Mouse (Mus musculus) midbrain, embryonic 14.5 days (tissue): ENCODE measurements around the gene Gaa. TPM values are rescaled to one million over a fixed set of nuclear protein-coding genes. Genes with fewer than 3 reads are reported as not detected.

Experiments
- ATAC-seq: fragments of 200-750 bp; cut with Nextera tagmentation; 2 replicates; pipeline ENCODE4 v1.8.0; 2017; ENCODE audit warnings: moderate number of reproducible peaks, moderate library complexity; ENCODE audit not compliant: low FRiP score, low TSS enrichment
- DNase-seq: peaks from one replicate; pipeline ENCODE4 v3.0.0-alpha.2; 2015
- H3K27ac ChIP-seq: fragments of 300-500 bp; sonication (generic); replicated peaks from 2 replicates; pipeline ENCODE4 v1.5.1; 2014; ENCODE audit warnings: mild to moderate bottlenecking, low read depth, low read length, moderate library complexity
- H3K27me3 ChIP-seq: fragments of 300-500 bp; sonication (generic); 2 replicates; pipeline ENCODE4 v1.6.1; 2014; ENCODE audit warnings: low read length, control low read depth, mixed read lengths; ENCODE audit not compliant: control insufficient read depth, insufficient read depth
- H3K36me3 ChIP-seq: fragments of 300-500 bp; sonication (generic); 2 replicates; pipeline ENCODE4 v1.6.1; 2014; ENCODE audit warnings: low read length, control low read depth; ENCODE audit not compliant: control insufficient read depth, insufficient read depth
- H3K4me1 ChIP-seq: fragments of 300-500 bp; sonication (generic); 2 replicates; pipeline ENCODE4 v1.6.1; 2014; ENCODE audit warnings: mild to moderate bottlenecking, antibody characterized with exemption, low read length, control low read depth; ENCODE audit not compliant: control insufficient read depth, insufficient read depth
- H3K4me2 ChIP-seq: fragments of 300-500 bp; sonication (generic); 2 replicates; pipeline ENCODE4 v1.6.1; 2014; ENCODE audit warnings: mild to moderate bottlenecking, low read length, moderate library complexity
- H3K4me3 ChIP-seq: fragments of 300-500 bp; sonication (generic); replicated peaks from 2 replicates; pipeline ENCODE4 v1.5.1; 2014; ENCODE audit warnings: low read depth, low read length
- H3K9ac ChIP-seq: fragments of 300-500 bp; sonication (generic); replicated peaks from 2 replicates; pipeline ENCODE4 v1.6.1; 2014; ENCODE audit warnings: mild to moderate bottlenecking, low read length, moderate library complexity
- H3K9me3 ChIP-seq: fragments of 300-500 bp; sonication (generic); 2 replicates; pipeline ENCODE4 v1.6.1; 2016; ENCODE audit warnings: low read length, control low read depth, mixed read lengths; ENCODE audit not compliant: control insufficient read depth
- WGBS: fragments of 180-500 bp; shearing (Covaris S2); extraction: QIAGEN DNeasy Blood & Tissue Kit; methylation state at CpG from one replicate; pipeline ENCODE4 v1.1.7; 2014; 5-methylcytosine and 5-hydroxymethylcytosine counted together
- polyA plus RNA-seq: library from polyadenylated mRNA; unstranded; fragments of >200 nt; fragmentation: Nextera tagmentation; extraction: Ambion mirVana; gene quantifications from 2 replicates; pipeline ENCODE4 v1.2.1, GENCODE M21; 2014

Gaa gene
- polyA plus RNA-seq, 1 experiment from 2014 or later, result 58.6 TPM

DNA sequence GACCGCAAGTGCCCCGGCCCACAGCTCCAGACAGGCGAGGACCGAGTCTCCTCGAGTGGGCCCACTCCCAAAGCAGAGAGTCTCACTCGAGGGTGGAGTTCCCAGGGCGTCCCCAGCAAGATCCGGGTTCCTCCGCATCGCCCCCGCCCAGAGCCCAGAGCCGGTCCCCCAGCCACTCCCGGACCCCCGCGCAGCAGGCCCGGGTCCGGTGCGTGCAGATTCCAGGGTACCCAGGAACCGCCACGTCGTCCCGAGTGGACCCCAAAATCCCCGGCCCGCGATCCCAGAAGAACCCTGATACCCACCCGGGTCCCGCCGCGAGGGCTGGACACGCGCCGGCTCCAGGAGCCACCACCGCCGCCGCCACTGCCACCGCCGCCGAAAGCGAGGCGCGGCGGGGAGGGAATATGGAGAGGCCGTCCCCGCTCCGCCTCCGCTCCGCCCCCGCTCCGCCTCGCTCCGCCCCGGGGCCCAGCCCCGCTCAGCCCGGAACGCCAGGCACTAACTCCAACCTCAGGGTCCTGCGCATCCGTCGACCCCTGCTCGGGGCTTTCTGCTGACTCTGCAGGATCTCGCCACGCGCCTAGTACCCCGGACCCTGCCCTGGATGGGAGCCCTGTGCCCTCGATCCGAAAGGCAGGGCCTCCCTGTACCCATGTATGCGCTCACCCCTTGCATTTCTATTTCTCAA lies 39.5 kb upstream of the Gaa start, which contains the start of the genes Tbc1d16 and Ccdc40:
TSS of gene Tbc1d16 (minus strand) at position 409 of the 691 bp plus-strand sequence.
TSS of gene Ccdc40 (plus strand) at position 482 of the 691 bp plus-strand sequence.
- H3K36me3 ChIP-seq, result no peaks in the 10 kb centered on the region
- H3K4me1 ChIP-seq, result peaks cover 37% of the 10 kb centered on the region
- ATAC-seq, result peak; percentile 83
- peak within 1 kb of the TSS; percentile 70 for H3K27ac ChIP-seq
- H3K4me3 ChIP-seq, result peak within 1 kb of the TSS; percentile 85
- H3K4me2 ChIP-seq, result peak within 1 kb of the TSS; percentile 94
- peak; percentile 92 for DNase-seq
- H3K9me3 ChIP-seq, result no peaks in the 10 kb centered on the region
- H3K9ac ChIP-seq, result peak within 1 kb of the TSS; percentile 90
- WGBS, result under 1% methylated on average over 57 of the region's 66 CpGs
- H3K27me3 ChIP-seq, result no peaks in the 10 kb centered on the region

DNA sequence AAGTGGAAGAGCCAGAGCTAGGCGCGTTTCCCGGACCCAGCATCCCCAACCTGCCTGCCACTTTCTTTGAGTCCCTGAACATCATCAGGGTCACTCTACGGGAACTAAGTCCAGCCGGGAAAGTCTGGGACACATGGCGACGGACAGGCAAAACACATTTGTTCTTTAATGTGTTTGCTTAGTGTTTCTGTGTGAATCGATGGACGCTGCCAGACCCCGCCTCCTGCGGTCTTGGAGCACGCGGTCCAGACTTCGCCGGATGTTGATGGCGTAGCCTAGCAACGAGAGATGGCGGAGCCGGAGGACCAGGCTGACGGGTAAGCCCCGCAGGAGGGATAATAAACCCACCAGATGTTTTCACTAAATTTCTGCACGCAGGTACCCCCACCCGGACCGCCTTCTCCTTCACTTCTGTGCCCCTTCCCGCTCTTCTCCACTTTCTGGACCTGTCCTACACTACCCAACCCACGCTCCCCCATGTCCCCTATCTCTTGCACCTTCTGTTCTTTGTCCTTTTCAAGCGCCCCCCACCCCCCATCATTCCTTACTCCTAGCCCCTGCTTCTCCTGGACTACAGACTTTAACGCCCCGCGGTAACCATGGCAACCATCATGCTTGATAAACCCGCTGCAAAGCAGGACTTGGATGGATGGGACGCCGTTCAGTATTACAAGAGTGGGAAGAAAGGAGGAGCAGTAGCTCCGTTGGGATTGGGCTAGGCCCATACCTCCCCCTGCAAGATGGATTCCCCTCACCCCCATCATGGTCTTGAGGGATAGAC lies 38.7 kb upstream of the Gaa start:
- H3K4me1 ChIP-seq, result peaks cover 37% of the 10 kb centered on the region
- no peaks in the 10 kb centered on the region for H3K36me3 ChIP-seq
- H3K9me3 ChIP-seq, result no peaks in the 10 kb centered on the region
- H3K27ac ChIP-seq, result peak overlapping the region; percentile 70
- DNase-seq (peak; percentile 93), ATAC-seq (peak; percentile 87)
- peak overlapping the region; percentile 90 for H3K9ac ChIP-seq
- H3K4me3 ChIP-seq, result peak overlapping the region; percentile 85
- H3K4me2 ChIP-seq, result peak overlapping the region; percentile 94
- under 1% methylated on average over 34 of the region's 34 CpGs for WGBS
- H3K27me3 ChIP-seq, result no peaks in the 10 kb centered on the region

DNA sequence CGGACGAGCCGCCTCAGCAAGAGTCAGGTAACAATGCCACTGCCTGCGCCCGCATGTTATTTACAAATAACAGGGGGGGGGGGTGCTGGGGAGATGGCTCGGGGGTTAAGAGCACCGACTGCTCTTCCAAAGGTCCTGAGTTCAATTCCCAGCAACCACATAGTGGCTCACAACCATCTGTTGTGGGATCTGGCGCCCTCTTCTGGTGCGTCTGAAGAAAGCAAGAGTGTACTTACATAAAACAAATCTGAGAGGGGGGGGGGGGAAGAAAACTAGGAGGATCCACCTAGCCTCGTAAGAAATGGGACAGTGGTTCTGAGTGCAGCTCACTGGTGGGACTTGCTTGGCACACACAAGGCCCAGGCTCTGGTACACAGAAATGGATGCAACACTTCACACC lies 32.9 kb upstream of the Gaa start:
- DNase-seq (no peak), ATAC-seq (no peak)
- Histone ChIP-seq H3K36me3 (peaks cover 21% of the 10 kb centered on the region; the same call in 1 of the 2 replicates), H3K27me3 (no peaks in the 10 kb centered on the region), H3K9ac (no peak overlapping the region), H3K9me3 (no peaks in the 10 kb centered on the region), H3K4me2 (no peak overlapping the region), H3K27ac (no peak overlapping the region), H3K4me1 (peaks cover 12% of the 10 kb centered on the region), H3K4me3 (no peak overlapping the region)
- WGBS, result 96% methylated on average over 10 of the region's 10 CpGs

DNA sequence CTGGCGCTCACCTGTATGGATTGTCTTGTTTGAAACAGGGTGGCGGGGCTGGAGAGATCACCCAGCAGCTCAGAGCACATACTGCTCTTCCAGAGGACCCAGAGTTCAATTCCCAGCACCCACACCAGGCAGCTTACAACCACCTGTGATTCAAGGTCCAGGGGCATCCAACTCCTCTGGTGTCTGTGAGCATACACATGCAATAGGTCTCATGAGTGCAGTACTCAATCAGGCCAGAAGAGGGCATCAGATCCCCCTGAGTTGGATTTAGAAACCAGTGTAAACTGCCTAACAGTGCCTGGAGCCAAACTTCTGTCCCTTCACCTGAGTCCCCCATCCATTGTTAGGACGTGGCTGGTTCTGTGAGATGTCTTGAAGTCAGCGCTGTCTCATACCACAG lies 32.1 kb upstream of the Gaa start:
- ATAC-seq, result no peak
- peaks cover 28% of the 10 kb centered on the region for H3K36me3 ChIP-seq
- H3K9me3 ChIP-seq, result no peaks in the 10 kb centered on the region
- H3K27ac ChIP-seq, result no peak overlapping the region
- no peak overlapping the region for H3K4me2 ChIP-seq
- 81% methylated on average over 4 of the region's 4 CpGs for WGBS
- no peaks in the 10 kb centered on the region for H3K27me3 ChIP-seq
- H3K9ac ChIP-seq, result no peak overlapping the region
- H3K4me1 ChIP-seq, result peaks cover 5% of the 10 kb centered on the region; the same call in 1 of the 2 replicates
- H3K4me3 ChIP-seq, result no peak overlapping the region
- DNase-seq, result peak; percentile 74

DNA sequence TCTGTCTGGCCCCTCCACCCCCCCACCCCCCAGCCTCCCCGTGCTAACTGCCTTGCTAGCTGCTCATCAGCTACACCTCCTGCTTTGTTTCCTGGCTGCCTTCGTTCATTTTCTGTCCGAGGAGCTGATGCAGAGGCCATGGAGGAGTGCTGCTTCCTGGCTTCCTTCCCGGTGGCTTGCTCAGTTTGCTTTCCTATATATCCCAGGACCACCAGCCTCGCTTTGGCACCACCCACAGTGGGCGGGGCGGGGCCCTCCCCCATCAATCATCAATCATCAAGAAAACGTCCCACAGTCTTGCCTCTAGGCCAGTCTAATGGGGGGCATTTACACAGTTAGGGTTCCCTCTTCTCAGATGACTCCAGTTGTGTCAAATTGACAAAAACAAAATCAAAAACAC lies 31.3 kb upstream of the Gaa start:
- 53% methylated on average over 8 of the region's 8 CpGs for WGBS
- H3K9me3 ChIP-seq, result no peaks in the 10 kb centered on the region
- no peaks in the 10 kb centered on the region for H3K27me3 ChIP-seq
- no peak overlapping the region for H3K4me3 ChIP-seq
- H3K9ac ChIP-seq, result no peak overlapping the region
- peaks cover 5% of the 10 kb centered on the region; the same call in 1 of the 2 replicates for H3K4me1 ChIP-seq
- ATAC-seq (no peak), DNase-seq (no peak)
- no peak overlapping the region for H3K4me2 ChIP-seq
- H3K36me3 ChIP-seq, result peaks cover 28% of the 10 kb centered on the region
- H3K27ac ChIP-seq, result no peak overlapping the region

DNA sequence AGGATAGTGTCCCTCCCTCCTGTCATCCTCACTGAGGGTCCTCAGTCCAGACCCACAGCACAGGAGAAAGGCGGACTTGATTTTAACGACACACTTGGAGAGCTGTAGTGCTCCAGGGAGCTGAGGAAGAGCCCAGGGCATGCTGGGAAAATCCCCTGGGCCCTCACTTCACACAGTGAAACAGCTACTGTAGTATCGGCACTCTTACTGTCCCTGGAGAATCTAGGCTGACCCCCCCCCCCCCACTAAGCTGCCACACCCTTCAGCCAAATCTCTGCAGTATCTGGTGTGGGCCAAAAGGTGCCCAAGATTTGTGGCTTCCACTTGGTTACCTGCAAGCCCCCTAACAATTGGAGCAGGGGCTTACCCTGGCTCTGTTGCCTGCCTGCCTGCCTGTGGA lies 30.7 kb upstream of the Gaa start:
- Histone ChIP-seq H3K9me3 (no peaks in the 10 kb centered on the region), H3K27me3 (no peaks in the 10 kb centered on the region), H3K4me3 (no peak overlapping the region), H3K4me2 (no peak overlapping the region), H3K4me1 (peaks cover 5% of the 10 kb centered on the region; the same call in 1 of the 2 replicates), H3K9ac (no peak overlapping the region), H3K36me3 (peaks cover 28% of the 10 kb centered on the region), H3K27ac (no peak overlapping the region)
- WGBS, result 63% methylated on average over 3 of the region's 3 CpGs
- ATAC-seq (no peak), DNase-seq (no peak)

DNA sequence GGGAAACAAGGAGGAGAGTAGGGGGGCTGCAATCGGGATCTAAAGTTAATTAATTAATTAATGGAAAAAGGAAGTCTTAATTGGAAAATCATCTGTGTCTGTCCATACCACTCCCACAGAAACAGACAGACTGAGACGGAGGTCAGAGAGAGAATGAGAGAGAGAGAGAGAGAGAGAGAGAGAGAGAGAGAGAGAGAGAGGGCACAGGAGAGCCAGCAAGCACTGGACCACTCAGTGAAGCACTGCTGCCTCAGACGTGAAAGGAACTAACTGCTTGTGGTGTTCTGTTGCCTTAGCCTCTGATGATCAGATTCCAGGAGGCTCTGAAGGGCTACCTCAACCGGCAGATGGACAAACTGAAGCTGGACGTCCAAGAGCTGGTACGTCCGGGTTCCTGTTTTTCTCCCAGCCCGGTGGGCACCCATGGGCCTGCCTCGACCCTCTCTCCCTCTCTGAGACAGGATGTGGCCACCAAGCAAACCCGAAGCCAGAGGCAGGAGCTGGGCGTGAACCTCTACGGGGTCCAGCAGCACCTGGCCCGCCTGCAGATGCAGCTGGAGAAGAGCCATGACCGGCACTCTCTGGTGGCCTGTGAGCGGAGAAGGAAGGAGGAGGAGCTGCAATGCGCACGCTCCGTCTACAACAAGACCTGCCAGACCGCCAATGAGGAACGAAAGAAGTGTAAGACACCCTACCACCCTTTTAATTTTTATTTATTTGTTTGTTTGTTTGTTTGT lies 30.0 kb upstream of the Gaa start:
- Histone ChIP-seq H3K4me3 (0 out of 2 replicates have a peak overlapping the region, but pooled peaks have one; percentile 5), H3K27me3 (no peaks in the 10 kb centered on the region), H3K4me2 (peak overlapping the region; percentile 47), H3K4me1 (peaks cover 5% of the 10 kb centered on the region; the same call in 1 of the 2 replicates), H3K27ac (peak overlapping the region; percentile 38; the same call in 1 of the 2 replicates), H3K9me3 (no peaks in the 10 kb centered on the region), H3K36me3 (peaks cover 33% of the 10 kb centered on the region), H3K9ac (no peak overlapping the region)
- peak; percentile 47 for DNase-seq
- WGBS, result 52% methylated on average over 20 of the region's 20 CpGs
- no peak for ATAC-seq

DNA sequence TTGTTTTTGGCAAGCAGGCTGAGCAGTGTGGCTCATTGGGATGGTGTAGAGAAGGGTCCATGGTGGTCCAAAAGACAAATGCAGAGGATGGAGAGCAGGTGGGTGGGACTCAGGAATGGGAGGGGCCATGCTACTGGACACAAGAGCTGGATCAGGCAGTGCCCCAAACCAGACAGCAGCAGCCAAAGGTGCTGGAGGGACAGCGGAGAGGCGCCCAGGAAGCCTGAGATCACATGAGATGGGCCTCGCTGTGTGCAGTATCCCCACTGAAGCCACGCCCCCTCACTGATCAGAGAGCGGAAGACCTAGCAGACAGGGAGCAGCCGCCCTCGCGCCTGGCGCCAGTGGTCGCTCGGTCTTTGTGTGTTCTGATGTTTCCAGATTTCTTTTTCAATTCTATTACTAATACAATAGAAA lies 29.4 kb upstream of the Gaa start:
- Histone ChIP-seq H3K4me3 (0 out of 2 replicates have a peak overlapping the region, but pooled peaks have one; percentile 5), H3K9ac (no peak overlapping the region), H3K4me1 (peaks cover 5% of the 10 kb centered on the region; the same call in 1 of the 2 replicates), H3K27me3 (no peaks in the 10 kb centered on the region), H3K27ac (peak overlapping the region; percentile 38), H3K36me3 (peaks cover 37% of the 10 kb centered on the region), H3K4me2 (peak overlapping the region; percentile 47), H3K9me3 (no peaks in the 10 kb centered on the region)
- ATAC-seq (peak; percentile 43; the same call in 1 of the 2 replicates), DNase-seq (peak; percentile 73)
- 36% methylated on average over 11 of the region's 11 CpGs for WGBS
